Mouse (Mus musculus) layer of hippocampus, adult 11-12 months (tissue): ENCODE measurements around the gene Ap5z1.

ENCODE experiments used
- DNase-seq: peaks from one replicate; pipeline ENCODE4 v3.0.0; 2022; ENCODE audit warnings: low spot score

Gene Ap5z1

DNA sequence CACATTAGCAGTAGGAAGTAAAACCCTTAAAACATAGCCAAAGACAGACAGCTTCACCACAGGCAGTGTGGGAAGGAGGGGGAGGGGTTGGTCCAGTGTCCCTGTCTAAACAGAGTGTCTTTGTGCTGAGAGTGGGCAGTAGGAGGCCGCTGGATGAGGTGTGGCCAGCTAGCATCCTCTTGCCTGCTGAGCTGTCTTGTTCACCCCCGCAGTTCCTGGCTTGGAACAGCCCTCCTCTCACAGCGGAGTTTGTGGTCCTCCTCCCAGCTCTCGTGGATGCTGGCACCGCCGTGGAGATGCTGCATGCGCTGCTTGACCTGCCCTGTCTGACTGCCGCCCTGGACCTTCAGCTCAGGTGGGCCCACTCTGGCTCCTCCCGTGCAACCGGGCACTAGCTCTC lies 10.0 kb downstream of the Ap5z1 start:
- DNase-seq, result no peak

DNA sequence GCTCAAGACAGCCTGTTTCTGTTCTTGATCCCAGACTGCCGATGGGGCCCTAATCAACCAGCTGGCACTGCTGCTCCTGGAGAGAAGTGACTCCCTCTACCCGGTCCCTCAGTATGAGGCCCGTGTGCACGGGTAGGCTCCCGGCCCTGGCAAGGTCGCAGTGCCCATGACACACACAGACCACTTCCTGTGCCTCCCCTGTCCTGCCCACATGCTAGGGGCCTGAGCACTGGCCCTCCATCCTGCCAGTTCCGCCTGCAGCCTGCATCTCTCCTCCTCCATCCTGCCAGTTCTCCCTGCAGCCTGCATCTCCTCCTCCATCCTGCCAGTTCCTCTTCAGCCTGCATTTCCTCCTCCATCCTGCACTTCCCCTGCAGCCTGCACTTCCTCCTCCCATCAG lies 11.9 kb downstream of the Ap5z1 start:
- DNase-seq, result no peak

DNA sequence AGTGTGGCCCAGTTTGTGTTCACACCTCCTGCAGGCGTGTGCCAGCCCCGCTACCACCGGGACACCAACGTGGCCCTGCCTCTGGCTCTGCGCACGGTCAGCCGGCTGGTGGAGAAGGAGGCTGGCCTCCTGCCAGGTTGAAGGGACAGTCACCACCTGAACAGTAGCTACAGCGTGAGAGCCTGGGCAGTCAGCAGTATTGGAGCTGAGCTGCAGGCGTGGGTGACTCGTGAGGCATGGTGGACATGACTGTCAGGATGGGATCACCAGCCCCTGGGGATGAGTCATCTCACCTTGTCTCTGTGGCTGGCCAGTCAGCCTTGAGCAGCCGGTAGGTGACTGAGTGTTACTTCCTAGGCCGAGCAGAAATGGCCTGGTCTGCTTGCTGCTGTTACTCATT lies 13.6 kb downstream of the Ap5z1 start:
- DNase-seq, result no peak

DNA sequence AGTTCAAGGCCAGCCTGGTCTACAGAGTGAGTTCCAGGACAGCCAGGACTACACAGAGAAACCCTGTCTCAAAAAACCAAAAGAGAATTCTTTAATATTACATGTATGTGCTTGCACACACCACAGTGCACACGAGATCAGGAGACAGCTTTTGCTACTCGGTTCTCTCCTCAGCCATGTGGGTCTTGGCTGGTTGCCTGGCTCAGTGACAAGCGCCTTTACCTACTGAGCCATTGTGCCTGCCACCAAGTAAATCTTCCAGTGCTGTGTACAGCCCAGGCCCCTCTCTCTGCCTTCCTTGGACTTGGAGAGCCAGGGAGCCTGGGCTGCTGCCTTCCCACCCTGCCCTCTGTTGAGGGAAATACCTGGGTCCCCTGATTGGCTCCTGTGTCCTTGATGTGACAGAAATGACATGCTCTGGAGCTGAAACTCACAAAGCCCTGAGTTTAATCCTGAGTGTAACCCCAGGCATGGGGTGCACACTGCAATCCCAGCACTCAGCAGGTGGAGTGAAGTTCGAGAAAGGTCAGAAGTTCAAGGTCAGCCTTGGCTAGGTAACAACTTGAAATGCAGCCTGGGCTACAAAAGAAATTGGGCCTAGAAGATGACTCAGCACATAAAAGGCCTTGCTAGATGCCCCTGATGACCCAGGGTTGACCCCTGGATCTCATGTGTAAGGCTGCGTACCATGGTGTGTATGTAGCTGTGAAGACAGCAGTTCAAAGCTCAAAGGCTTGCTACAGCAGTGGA lies 14.3 kb downstream of the Ap5z1 start:
- DNase-seq, result no peak

DNA sequence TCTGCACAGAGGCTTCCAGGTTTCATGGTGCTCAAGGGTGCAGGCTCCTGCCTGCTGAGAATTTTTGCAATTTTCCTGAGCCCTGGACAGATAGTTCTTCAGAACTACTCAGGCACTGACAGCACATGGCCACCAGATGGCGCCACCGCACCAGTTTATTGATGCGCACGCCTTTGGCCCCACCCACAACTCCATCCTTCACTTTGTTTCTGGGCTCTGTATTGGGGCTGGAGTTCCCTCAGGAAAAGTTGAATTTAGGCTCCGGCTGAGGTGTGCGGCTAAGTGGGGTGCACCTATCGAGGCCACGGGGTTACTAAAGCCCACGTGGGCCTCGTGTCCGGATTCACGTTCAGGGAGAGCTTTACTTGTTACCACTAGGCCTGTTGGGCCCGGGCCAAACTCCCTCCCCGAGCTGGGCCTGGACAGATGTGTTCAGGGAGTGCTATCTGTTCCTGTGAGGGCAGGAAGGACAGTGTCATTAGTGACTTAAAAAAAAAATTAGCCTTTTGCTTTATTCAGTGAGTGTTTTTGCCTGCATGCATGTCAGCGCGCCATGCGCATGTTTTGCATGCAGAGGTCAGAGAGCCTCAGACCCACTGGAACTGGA lies 15.2 kb downstream of the Ap5z1 start:
- DNase-seq, result peak; percentile 83

DNA sequence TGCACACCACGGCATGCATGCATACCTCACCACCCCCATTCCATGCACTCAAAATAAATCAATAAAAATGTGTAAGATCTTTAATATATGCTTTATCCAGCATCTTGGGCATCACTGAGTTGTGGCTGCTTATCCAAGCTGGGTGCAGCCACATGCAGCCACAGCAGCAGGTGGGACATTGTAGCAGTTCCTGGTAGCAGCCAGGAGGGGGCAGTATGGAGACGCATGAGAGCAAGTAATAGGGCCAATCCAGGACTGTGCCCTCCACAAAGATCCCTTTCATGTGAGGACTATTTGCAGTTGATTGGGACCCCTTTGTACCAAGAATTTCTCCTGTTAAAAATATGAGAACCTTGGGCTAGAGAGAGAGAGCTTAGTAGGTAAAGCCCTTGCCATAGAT lies 18.8 kb downstream of the Ap5z1 start:
- no peak for DNase-seq

- DNase-seq, result no peak
Measured at GRCm38 (mm10) chr5:142483581-142483980, 19.8 kb downstream of the Ap5z1 start.

DNA sequence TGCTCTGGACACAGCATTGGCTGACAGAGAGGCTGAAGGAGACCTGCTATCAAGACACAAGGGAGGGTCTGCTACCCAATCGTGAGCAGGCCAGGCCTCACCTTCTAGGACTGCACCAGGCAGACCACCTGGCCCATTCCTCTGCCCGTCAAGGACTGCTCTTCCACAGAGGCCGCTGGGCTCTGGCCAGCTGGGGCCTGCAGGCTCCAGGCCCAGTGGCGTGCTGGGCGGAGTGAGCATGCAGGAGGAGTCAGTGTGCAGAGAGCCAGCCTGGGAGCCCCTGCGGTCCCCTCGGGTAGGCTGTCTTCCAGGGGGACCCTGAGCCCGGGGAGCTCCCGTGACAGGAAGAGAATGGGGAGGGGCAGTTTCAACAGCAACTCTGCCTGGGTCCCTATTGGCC lies 22.9 kb downstream of the Ap5z1 start:
- DNase-seq, result no peak

- DNase-seq, result no peak
Measured at GRCm38 (mm10) chr5:142489955-142490707, 26.4 kb downstream of the Ap5z1 start.

DNA sequence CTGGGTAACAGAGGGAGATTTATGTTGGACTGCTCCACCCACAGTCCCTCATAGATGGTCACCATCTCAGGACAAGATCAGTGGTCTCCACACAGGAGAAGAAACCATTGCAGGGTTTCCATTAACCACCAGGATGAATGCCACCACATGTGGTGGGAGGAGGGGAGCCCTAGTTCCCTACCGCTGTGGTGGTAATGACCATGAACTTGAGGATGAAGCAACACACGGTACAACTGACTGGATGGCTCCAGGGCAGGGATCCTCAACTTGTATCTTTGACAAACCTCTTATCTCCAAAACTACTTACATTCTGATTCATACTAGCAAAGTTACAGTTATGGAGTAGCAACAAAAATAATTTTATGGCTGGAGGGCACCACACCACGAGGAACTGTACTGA lies 29.6 kb downstream of the Ap5z1 start:
- no peak for DNase-seq

DNA sequence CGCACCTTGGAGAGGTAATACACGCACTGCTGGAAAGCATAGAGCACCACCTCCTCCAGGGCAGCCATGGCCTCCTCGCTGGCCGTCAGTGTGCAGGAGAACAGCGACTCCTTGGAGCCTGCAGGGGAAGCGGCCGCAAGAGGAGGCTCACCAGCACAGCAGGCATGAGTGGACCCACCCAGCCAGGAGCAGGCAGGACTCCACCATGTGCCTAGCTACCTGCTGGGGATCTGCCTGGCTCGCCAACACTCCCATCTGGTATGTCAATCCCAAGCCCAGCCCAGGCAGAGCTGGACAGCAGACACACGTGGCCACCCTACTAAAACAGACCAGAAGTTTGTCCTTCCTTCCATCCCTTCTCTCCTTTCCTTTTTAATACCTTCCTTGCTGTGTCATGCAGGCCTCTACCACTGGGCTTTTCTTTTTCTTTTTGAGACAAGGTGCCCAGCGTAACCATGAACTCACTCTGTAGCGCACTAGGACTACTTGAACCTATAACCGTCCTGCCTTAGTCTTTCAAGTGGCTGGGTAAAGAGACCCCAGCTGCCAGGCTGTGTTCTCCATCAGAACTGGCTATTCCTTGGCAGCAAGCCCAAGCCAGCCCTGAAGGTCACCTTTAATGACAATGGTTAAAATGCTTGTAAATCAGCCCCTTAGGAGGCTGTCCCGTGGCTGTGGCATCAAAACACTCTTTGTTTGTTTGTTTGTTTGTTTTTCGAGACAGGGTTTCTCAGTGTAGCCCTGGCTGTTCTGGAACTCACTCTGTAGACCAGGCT lies 31.8 kb downstream of the Ap5z1 start:
- no peak for DNase-seq

GRCm38 (mm10) chr5:142498964-142499363 lies 35.2 kb downstream of the Ap5z1 start:
- peak; percentile 50 for DNase-seq

GRCm38 (mm10) chr5:142500918-142501317 lies 37.2 kb downstream of the Ap5z1 start:
- DNase-seq, result no peak

DNA sequence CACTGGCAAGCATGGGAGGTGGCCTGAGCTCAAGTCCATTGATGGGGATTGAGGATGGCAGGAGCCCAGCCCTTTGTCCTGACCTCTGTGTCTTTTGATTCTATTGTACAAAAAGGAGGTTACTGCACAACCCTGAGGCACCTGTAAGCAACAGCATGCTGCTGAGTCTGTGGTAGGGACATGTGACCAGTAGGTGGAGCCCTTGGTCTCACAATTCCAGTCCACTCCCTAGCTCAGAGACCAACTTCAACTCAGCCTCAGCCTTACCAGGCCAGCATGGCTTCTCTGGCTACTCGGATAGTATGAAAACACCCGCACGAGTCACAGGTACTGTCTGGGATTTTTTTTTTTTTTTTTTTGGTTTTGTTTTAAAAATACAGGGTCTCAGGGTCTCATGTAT lies 38.7 kb downstream of the Ap5z1 start:
- DNase-seq, result peak; percentile 89

DNA sequence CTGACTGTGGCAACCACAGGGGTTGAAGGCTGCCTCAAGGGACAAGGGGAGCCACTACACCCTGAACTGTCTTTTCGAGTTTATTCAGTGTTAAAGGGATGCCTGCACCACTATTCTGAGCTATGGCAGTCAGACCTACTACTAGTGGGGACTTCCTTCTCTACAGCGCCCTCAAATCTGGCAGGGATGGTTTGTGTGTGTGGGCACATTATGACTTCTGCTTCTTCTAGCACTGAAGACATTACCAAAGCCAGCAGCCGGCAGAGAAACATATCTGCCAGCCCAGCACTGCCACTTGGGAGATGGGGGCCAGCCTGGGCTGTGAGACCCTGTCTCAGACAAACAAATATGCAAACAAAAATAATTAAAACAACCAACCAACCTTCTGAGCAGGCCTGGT lies 40.4 kb downstream of the Ap5z1 start:
- no peak for DNase-seq

- no peak for DNase-seq
Measured at GRCm38 (mm10) chr5:142505695-142506423, 42.1 kb downstream of the Ap5z1 start.

DNA sequence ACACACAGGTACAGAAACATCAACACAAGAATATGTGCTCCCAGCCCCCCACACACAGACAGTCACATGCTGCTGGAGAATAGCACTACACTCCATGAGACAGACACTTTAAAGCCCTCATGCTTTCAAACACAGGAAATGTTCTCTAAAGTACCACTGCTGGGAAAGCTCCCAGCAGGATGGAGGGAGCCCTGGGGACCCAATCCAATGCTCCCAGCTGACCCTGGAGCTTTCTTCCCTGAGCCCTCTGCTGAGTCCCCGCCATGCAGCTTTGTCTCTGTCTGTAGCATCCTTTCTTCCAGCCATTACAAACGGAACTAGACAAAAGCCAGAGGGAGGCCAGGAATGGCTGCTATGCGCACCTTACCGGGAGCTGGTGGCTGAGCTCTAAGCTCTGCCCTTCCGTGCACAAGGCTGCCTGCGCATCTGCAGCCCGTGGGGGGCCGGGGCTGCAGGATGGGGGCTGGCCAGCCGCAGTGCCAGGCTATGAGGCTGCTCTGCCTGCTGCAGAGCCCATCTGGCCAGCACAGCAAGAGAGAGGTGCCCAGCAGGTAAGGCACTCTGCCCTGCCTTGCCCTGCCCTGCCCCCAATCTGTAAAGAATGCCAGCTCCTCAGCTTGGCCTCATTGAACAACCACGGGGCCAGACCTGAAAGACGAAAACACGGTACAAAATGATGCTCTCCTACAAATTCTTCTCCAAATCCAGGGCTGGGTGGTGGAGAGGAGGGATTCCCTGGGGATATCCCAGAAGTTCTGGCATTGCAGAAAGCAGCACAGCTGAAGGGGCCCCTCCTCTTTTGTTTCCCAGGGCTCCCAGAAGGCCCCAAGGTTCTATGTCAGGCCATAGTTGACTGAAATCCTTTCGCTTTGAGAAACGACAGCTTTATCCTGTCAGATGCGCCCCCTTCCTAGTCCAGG lies 45.7 kb downstream of the Ap5z1 start:
- DNase-seq, result no peak

DNA sequence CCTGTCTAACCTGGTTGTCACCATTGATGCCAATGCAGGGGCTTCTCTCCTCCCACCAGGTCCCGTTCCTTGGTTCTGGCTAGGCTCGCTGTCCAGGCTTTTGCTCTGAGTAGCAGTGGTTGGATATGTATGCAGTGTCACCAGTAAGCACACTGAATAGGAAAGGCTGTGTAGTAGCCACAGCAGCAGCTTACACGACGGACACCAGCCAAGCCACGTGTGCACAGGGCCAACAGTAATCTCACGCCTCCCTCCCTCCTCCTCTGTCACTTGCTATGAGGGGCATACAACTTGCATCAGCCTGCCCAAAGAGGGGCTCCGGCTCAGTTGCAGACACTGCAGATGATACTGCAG lies 46.3 kb downstream of the Ap5z1 start:
- no peak for DNase-seq

DNA sequence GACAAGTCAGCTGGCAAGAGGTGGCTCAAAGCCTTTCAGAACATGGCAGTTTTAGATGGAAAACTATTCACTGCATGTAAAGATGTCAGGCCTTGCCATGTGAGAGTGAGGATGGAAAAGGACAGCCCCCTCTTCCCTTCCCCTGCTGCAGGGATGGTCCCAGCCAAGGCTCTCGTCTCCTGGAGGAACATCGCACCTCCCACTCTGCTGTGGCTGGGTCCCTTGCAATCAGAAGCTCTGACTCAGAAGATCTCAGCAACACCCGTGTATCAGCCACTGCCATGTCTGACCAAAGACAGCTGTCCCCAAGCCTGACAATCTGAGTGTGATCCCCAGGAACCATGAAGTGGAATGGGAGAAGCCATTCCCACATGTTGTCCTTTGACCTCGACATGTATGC lies 48.4 kb downstream of the Ap5z1 start:
- DNase-seq, result no peak

- no peak for DNase-seq
Measured at GRCm38 (mm10) chr5:142518973-142519372, 55.2 kb downstream of the Ap5z1 start.

- DNase-seq, result no peak
Measured at GRCm38 (mm10) chr5:142520360-142520759, 56.6 kb downstream of the Ap5z1 start.
